Mouse (Mus musculus) kidney, postnatal 4 days (tissue): ENCODE data around the gene Olfr17.
"Not testable (repeated sequence)": the region's sequence is repeated elsewhere in the genome, so short reads cannot be mapped to it uniquely, and the experiment has no call there.

Experiments used
- DNase-seq, 2 experiments: peaks; one replicate each; pipeline ENCODE4 v3.0.0; 2021; ENCODE audit warnings: mixed read lengths in 2 of 2

The Olfr17 gene

GRCm38 (mm10) chr7:107092920-107093319 lies at the start of gene Olfr17:
Gene Olfr17 (plus strand): TSS chr7:107093220.
- DNase-seq = no peak

GRCm38 (mm10) chr7:107044407-107044806 lies 48.6 kb upstream of the Olfr17 start:
- DNase-seq = no peak

GRCm38 (mm10) chr7:107045833-107046232 lies 47.2 kb upstream of the Olfr17 start:
- no peak for DNase-seq

- DNase-seq = peak in 1 of 2 experiments; percentile 4
Measured at GRCm38 (mm10) chr7:107047578-107047977, 45.4 kb upstream of the Olfr17 start.

GRCm38 (mm10) chr7:107070681-107071080 lies 22.3 kb upstream of the Olfr17 start, which contains the start of gene Olfr714:
Gene Olfr714 (plus strand): TSS chr7:107070981.
- DNase-seq = no peak

GRCm38 (mm10) chr7:107110269-107110668 lies 17.2 kb downstream of the Olfr17 start, which contains the start of gene Olfr715b:
Gene Olfr715b (minus strand): TSS chr7:107110369.
- not testable (repeated sequence) for DNase-seq

GRCm38 (mm10) chr7:107130983-107131382 lies 38.0 kb downstream of the Olfr17 start, which contains the start of gene Olfr715:
Gene Olfr715 (minus strand): TSS chr7:107131083.
- not testable (repeated sequence) for DNase-seq

- not testable (repeated sequence) for DNase-seq
Measured at GRCm38 (mm10) chr7:107138027-107138426, 45.0 kb downstream of the Olfr17 start, which contains the start of gene Olfr716. Gene Olfr716 (plus strand): TSS chr7:107138327.
